30 mouse cellular contexts compared by ENCODE assay signal in the genomic region with DNA sequence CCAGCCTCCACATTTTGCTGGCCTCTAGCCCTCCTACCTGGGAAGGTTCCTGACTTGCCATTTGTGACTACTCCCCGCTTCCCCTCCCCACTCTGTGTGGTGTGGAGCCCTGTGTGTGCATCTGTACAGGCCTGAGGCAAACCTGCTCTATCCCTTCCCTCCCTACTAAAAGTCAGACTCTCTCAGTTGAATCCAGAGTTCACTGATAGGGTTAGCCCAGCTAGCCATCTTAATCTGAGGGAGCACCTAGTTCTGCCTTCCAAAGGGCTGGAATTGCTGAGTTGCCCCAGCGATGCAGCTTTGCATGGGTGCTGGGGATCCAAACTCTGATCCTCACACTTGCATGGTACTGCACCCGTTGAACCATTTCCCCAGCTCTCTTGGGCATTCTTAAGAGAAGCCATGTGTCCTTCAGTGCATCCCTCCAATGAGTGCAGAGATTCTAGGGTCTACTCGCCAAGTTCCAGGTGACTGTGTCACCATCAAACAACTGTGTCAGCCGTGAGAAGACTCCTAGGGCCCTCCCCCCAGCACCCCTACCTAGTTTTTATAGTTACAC. TPM values are rescaled to one million over a fixed set of nuclear protein-coding genes. Genes with fewer than 3 reads are reported as not detected.
"Had no signal": no experiment of that assay in that cellular context is flagged by ENCODE, and none has a peak within 500 bp of the region (broad histone marks: within the 10 kb centered on the region; RNA-seq: fewer than 3 reads in every experiment).

No protein-coding gene starts in this region.

- H3K27ac ChIP-seq: kidney, embryonic 15.5 days; left cerebral cortex, adult 2 months; liver, embryonic 13.5 days; midbrain, embryonic 15.5 days; neural tube, embryonic 12.5 days; neural tube, embryonic 15.5 days; stomach, postnatal 0 days had no signal

- H3K36me3 ChIP-seq: liver, embryonic 13.5 days; midbrain, embryonic 15.5 days; neural tube, embryonic 15.5 days had no signal

- DNase-seq: kidney, postnatal 10 days; kidney, postnatal 36 days; layer of hippocampus, postnatal 36 days; liver, embryonic 13.5 days; lung, adult 2 months; lung, postnatal 14 days; lung, postnatal 4 days; right cerebral cortex, adult 18-20 months; right cerebral cortex, postnatal 14 days; right cerebral cortex, postnatal 4 days; thymus, adult 2 months; thymus, postnatal 14 days; thymus, postnatal 4 days had no signal

- H3K4me1 ChIP-seq: liver, embryonic 13.5 days had no signal

- H3K4me3 ChIP-seq: kidney, embryonic 15.5 days; left cerebral cortex, adult 2 months; liver, embryonic 13.5 days; midbrain, embryonic 15.5 days; neural tube, embryonic 12.5 days; neural tube, embryonic 15.5 days had no signal

- ATAC-seq: midbrain, embryonic 15.5 days had no signal

- H3K9ac ChIP-seq: kidney, embryonic 15.5 days; liver, embryonic 13.5 days; midbrain, embryonic 15.5 days; neural tube, embryonic 12.5 days; neural tube, embryonic 15.5 days had no signal

- H3K9me3 ChIP-seq: kidney, embryonic 15.5 days; liver, embryonic 13.5 days; midbrain, embryonic 15.5 days; neural tube, embryonic 12.5 days; neural tube, embryonic 15.5 days had no signal

- H3K4me2 ChIP-seq: kidney, embryonic 15.5 days; liver, embryonic 13.5 days; midbrain, embryonic 11.5 days; midbrain, embryonic 15.5 days; neural tube, embryonic 12.5 days; neural tube, embryonic 15.5 days had no signal

RNA-seq across cellular contexts. Expression of gene Gm47841, which starts 1.2 kb away (rescaled TPM):
- total RNA-seq: layer of hippocampus, adult 8-10 months; layer of hippocampus, postnatal 10 days; layer of hippocampus, postnatal 36 days; left cerebral cortex, adult 2 months; left cerebral cortex, postnatal 36 days; liver, adult 2 months; megakaryocyte progenitor cell, adult 5-6 weeks; megakaryocyte-erythroid progenitor cell, adult 5-6 weeks had no signal
- polyA plus RNA-seq: kidney, embryonic 15.5 days; limb, embryonic 11.5 days; liver, adult 2 months; liver, embryonic 13.5 days; liver, embryonic 16.5 days; lung, embryonic 16.5 days; midbrain, embryonic 11.5 days; midbrain, embryonic 15.5 days; neural tube, embryonic 12.5 days; stomach, embryonic 14.5 days; stomach, postnatal 0 days; thymus, adult 2 months had no signal

RNA-seq across cellular contexts. Expression of gene Fignl2, which starts 29.9 kb away (rescaled TPM):
- total RNA-seq: megakaryocyte-erythroid progenitor cell, adult 5-6 weeks had no signal
